Mouse (Mus musculus) heart, adult 2 months (tissue): ENCODE data around the gene Syngr1. TPM values are rescaled to one million over a fixed set of nuclear protein-coding genes. Genes with fewer than 3 reads are reported as not detected.

Experiments
- DNase-seq, 2 experiments: peaks; one replicate each; pipeline ENCODE4 v3.0.0; 2021
- H3K27ac ChIP-seq: fragments of 200-600 bp; 2 replicates; pipeline ENCODE4 v1.8.1; 2022
- H3K27me3 ChIP-seq: fragments of 200-500 bp; 2 replicates; pipeline ENCODE4 v1.6.1; 2012; ENCODE audit warnings: mild to moderate bottlenecking, low read length, inconsistent platforms, mixed read lengths; ENCODE audit not compliant: control insufficient read depth, insufficient read depth
- H3K36me3 ChIP-seq: fragments of 200-500 bp; 2 replicates; pipeline ENCODE4 v1.6.1; 2012; ENCODE audit warnings: low read length, inconsistent platforms; ENCODE audit not compliant: control insufficient read depth, insufficient read depth
- H3K4me1 ChIP-seq: fragments of 200-500 bp; 2 replicates; pipeline ENCODE4 v1.6.1; 2011; ENCODE audit warnings: low read length; ENCODE audit not compliant: control insufficient read depth, insufficient read depth
- H3K4me3 ChIP-seq: fragments of 200-600 bp; 2 replicates; pipeline ENCODE4 v1.8.1; 2022
- H3K79me2 ChIP-seq: fragments of 200-500 bp; replicated peaks from 2 replicates; pipeline ENCODE4 v1.6.1; 2012; ENCODE audit warnings: mild to moderate bottlenecking, inconsistent platforms, low read length, moderate library complexity, mixed read lengths; ENCODE audit not compliant: control insufficient read depth, insufficient read depth
- H3K9ac ChIP-seq: fragments of 200-500 bp; 2 replicates; pipeline ENCODE4 v1.6.1; 2012; ENCODE audit warnings: low read depth, mild to moderate bottlenecking, control low read depth, inconsistent platforms, low read length, mixed read lengths
- CTCF ChIP-seq: fragments of 200-600 bp; IDR thresholded peaks from 2 replicates; pipeline ENCODE4 v1.8.1; 2022; ENCODE audit warnings: antibody characterized with exemption, mild to moderate bottlenecking, moderate library complexity
- EP300 ChIP-seq: fragments of 200-500 bp; IDR thresholded peaks from 2 replicates; pipeline ENCODE4 v1.6.1; 2011; ENCODE audit warnings: low read depth, low read length, control low read depth; ENCODE audit not compliant: insufficient read depth
- POLR2A ChIP-seq: fragments of 200-500 bp; IDR thresholded peaks from 2 replicates; pipeline ENCODE4 v1.6.1; 2011; ENCODE audit warnings: mild to moderate bottlenecking, low read depth, low read length, control low read depth; ENCODE audit not compliant: insufficient read depth
- WGBS: fragments of 180-500 bp; shearing (Covaris S2); methylation state at CpG from one replicate; pipeline ENCODE4 v1.1.7; 2018; 5-methylcytosine and 5-hydroxymethylcytosine counted together
- intact Hi-C: fragments of 180-260 bp; cut with DNase I; formaldehyde crosslinking; loops from one replicate; pipeline ENCODE4 v1.15.1; 2025
- polyA plus RNA-seq: library from polyadenylated mRNA; depleted of rRNA; stranded (reverse); fragments of >200 nt; gene quantifications from 2 replicates; pipeline ENCODE4 v1.2.3, GENCODE M21; 2012
- total RNA-seq, 2 experiments: library from RNA; stranded (reverse); gene quantifications; 2 replicates each; pipeline ENCODE4 v1.2.3; 2021

The Syngr1 gene
- total and polyA plus RNA-seq, 3 experiments = 69.6 to 247 (median 95.0) TPM

DNA sequence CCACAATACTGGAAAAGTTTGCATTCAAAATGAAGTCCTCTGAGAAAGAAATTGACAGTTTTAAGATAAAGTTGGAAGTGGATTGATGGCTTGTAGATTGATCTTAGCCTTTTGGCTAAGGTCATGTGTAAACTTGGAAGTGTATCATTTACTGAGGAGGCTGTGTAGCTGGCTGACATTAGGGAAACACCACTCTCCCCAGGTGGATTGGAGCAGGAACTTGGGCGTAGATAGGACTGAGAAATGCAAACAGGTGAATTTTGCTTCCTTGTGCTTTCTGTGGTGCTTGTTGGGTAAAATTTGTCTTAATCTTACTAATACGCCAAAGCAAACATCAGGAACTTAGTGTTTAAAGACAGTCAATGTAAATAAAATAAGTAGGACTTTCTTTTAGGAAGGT, 49.2 kb downstream of the Syngr1 start:
- H3K36me3 ChIP-seq = peaks cover 5% of the 10 kb centered on the region
- H3K79me2 ChIP-seq = peaks cover 4% of the 10 kb centered on the region
- no peaks in the 10 kb centered on the region for H3K27me3 ChIP-seq
- no peak for DNase-seq
- no peak overlapping the region for H3K4me3 ChIP-seq
- H3K9ac ChIP-seq = no peak overlapping the region
- WGBS = 95% methylated on average over 2 of the region's 2 CpGs
- no peak overlapping the region for H3K27ac ChIP-seq
- peaks cover 10% of the 10 kb centered on the region for H3K4me1 ChIP-seq
- intact Hi-C loops = no loop called here
- TF ChIP-seq EP300 (no peak), POLR2A (no peak), CTCF (no peak)

DNA sequence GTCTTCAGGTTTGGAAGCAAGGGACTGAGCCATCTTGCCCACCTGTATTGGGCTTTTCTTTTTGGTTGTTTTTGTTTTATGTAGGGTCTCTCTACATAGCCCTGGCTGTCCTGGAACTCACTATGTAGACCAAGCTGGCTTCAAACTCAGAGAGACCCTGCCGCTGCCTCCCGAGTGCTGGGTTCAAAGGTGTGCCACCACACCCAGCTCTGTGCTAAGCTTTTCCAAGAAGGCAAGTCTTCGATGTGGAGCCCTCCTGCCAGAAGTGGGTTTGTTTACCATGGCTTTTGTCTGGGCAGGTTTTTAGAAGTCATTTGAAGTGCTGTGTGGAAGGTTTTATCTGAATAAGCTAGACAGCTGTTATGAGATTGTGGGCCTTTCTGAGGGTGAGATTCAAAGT, 49.7 kb downstream of the Syngr1 start:
- H3K9ac ChIP-seq = no peak overlapping the region
- peaks cover 4% of the 10 kb centered on the region for H3K79me2 ChIP-seq
- no peak for TF ChIP-seq EP300
- no peak for TF ChIP-seq CTCF
- no peak for TF ChIP-seq POLR2A
- no peak overlapping the region for H3K4me3 ChIP-seq
- intact Hi-C loops = no loop called here
- no peaks in the 10 kb centered on the region for H3K27me3 ChIP-seq
- no peak overlapping the region for H3K27ac ChIP-seq
- H3K4me1 ChIP-seq = peaks cover 10% of the 10 kb centered on the region
- H3K36me3 ChIP-seq = peaks cover 5% of the 10 kb centered on the region
- DNase-seq = no peak
- 81% methylated on average over 3 of the region's 3 CpGs for WGBS

DNA sequence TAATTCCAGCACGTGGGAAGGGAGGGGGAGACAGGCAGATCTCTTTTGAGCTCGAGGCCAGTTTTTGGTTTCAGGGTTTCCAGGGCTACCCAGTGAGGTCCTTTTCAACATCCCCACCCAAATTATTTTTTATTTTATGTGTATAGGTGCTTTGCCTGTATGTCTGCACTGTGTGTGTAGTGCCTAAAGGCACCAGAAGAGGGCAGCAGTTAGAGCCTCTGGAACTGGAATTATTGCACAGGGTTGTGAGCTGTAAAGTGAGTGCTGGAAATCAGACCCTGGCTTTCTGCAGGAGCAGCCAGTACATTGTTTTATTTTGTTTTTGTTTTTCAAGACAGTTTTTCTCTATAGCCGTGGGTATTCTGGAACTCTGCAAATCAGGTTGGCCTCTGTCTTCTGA, 51.0 kb downstream of the Syngr1 start:
- intact Hi-C loops = no loop called here
- peaks cover 9% of the 10 kb centered on the region for H3K4me1 ChIP-seq
- no peaks in the 10 kb centered on the region for H3K27me3 ChIP-seq
- no peak for DNase-seq
- 97% methylated on average over 3 of the region's 3 CpGs for WGBS
- H3K27ac ChIP-seq = no peak overlapping the region
- no peak overlapping the region for H3K4me3 ChIP-seq
- H3K79me2 ChIP-seq = peaks cover 4% of the 10 kb centered on the region
- H3K36me3 ChIP-seq = peaks cover 5% of the 10 kb centered on the region
- peak; percentile 49 for TF ChIP-seq CTCF
- TF ChIP-seq POLR2A = no peak
- no peak overlapping the region for H3K9ac ChIP-seq

DNA sequence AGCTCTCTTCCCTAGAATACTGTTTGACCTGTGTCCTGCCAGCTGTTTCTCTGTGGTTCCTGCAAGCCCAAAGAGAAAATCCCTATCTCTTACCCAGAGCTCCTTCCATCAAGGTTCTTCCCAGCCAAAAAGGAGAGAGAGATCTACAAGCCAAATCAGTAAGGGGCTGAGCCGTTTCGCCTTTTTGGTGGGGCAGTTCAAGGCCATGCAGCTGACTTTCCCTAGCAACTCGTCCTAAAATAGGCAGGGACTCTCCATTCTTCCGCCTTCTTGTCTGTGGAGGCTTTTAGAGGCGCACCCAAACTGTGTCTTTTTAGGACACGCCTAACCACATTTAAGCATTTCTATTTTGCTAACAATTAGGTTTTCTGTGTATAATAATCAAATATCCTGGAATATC, 52.6 kb downstream of the Syngr1 start:
- 70% methylated on average over 6 of the region's 6 CpGs for WGBS
- peaks cover 5% of the 10 kb centered on the region for H3K36me3 ChIP-seq
- H3K27ac ChIP-seq = no peak overlapping the region
- TF ChIP-seq CTCF (no peak), POLR2A (no peak), EP300 (no peak)
- intact Hi-C loops = no loop called here
- H3K27me3 ChIP-seq = no peaks in the 10 kb centered on the region
- peaks cover 11% of the 10 kb centered on the region for H3K4me1 ChIP-seq
- no peak overlapping the region for H3K9ac ChIP-seq
- H3K4me3 ChIP-seq = no peak overlapping the region
- DNase-seq = no peak
- H3K79me2 ChIP-seq = peaks cover 3% of the 10 kb centered on the region; the same call in 1 of the 2 replicates

DNA sequence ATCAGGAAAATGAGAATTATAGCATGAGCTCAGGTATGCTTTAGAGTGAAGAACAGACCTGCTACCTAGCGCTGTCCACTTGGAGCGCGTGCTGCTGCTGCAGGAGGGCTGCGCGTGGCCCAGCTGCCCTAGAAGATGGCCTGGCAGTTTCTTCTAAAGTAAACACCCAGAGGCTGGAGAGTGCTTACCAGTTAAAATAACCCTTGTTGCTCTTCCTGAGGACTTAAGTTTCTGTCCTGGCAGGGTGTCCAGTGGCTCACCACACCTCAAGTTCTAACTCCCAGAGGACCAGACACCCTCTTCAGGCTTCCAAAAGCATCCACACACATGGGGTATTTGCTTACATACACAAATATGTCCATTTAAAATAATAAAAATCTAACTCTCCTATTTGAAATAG, 54.3 kb downstream of the Syngr1 start:
- H3K36me3 ChIP-seq = peaks cover under 1% of the 10 kb centered on the region; the same call in 1 of the 2 replicates
- 92% methylated on average over 5 of the region's 5 CpGs for WGBS
- DNase-seq = no peak

DNA sequence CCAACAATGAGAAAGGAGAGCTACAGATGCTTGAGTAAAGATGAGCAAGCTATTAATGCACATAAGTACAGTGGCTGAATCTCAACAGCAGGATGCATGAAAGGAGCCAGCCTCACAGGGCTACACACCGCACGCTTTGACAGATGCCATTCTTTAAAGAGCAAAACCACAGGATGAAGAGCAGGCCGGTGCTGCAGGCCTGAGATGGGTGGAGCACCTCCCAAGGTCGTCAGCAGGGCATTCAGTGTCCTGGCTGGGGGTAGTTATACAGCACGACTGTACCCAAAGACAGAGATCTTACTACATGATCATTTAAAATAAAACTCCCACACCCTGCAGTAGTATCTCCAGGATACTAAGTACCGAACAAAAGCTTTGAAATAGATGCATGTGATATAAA, 55.0 kb downstream of the Syngr1 start:
- intact Hi-C loops = no loop called here
- H3K27ac ChIP-seq = no peak overlapping the region

More for the DNA sequence above, 54.3 kb downstream of the Syngr1 start:
- no peak overlapping the region for H3K27ac ChIP-seq
- no peaks in the 10 kb centered on the region for H3K27me3 ChIP-seq
- H3K9ac ChIP-seq = no peak overlapping the region
- no peak overlapping the region for H3K4me3 ChIP-seq
- intact Hi-C loops = no loop called here
- peaks cover 8% of the 10 kb centered on the region for H3K4me1 ChIP-seq
- no peak for TF ChIP-seq POLR2A
- H3K79me2 ChIP-seq = peaks cover 3% of the 10 kb centered on the region; the same call in 1 of the 2 replicates

More for the DNA sequence above, 55.0 kb downstream of the Syngr1 start:
- Histone ChIP-seq H3K4me1 (peaks cover 8% of the 10 kb centered on the region), H3K79me2 (peaks cover 3% of the 10 kb centered on the region; the same call in 1 of the 2 replicates), H3K9ac (no peak overlapping the region), H3K36me3 (no peaks in the 10 kb centered on the region), H3K27me3 (no peaks in the 10 kb centered on the region), H3K4me3 (no peak overlapping the region)
- no peak for DNase-seq
- 42% methylated on average over 6 of the region's 6 CpGs for WGBS
- TF ChIP-seq EP300 = no peak
- TF ChIP-seq CTCF = no peak
- no peak for TF ChIP-seq POLR2A
